Mouse (Mus musculus): Measurements from ENCODE around the gene Ilkap. TPM values are rescaled to one million over a fixed set of nuclear protein-coding genes. Genes with fewer than 3 reads are reported as not detected.

Ilkap gene
- polyA plus RNA-seq, 1 experiment from 2014 or later = 141 TPM

GRCm38 (mm10) chr1:91346892-91347291, 51.7 kb downstream of the Ilkap start:
- peak; percentile 52; the same call in 1 of the 2 replicates for ATAC-seq (replicated peaks; ENCODE audit: low FRiP score)
- H3K4me3 ChIP-seq (replicated peaks) = no peak overlapping the region
- 37% methylated on average over 3 of the region's 3 CpGs for WGBS

GRCm38 (mm10) chr1:91344921-91345685, 53.5 kb downstream of the Ilkap start:
- 2% methylated on average over 68 of the region's 68 CpGs for WGBS
- ATAC-seq (replicated peaks; ENCODE audit: low FRiP score) = peak; percentile 66
- H3K9ac ChIP-seq = no peak overlapping the region

More at GRCm38 (mm10) chr1:91346892-91347291, 51.7 kb downstream of the Ilkap start:
- Histone ChIP-seq H3K4me1 (peaks cover 21% of the 10 kb centered on the region), H3K4me2 (no peak overlapping the region), H3K27ac (no peak overlapping the region), H3K9ac (no peak overlapping the region), H3K27me3 (peaks cover 49% of the 10 kb centered on the region), H3K9me3 (replicated peaks) (no peaks in the 10 kb centered on the region), H3K36me3 (no peaks in the 10 kb centered on the region)

GRCm38 (mm10) chr1:91344001-91344400, 54.6 kb downstream of the Ilkap start:
- Histone ChIP-seq H3K9me3 (replicated peaks) (no peaks in the 10 kb centered on the region), H3K4me3 (replicated peaks) (no peak overlapping the region), H3K4me1 (peaks cover 21% of the 10 kb centered on the region), H3K27ac (no peak overlapping the region), H3K27me3 (peaks cover 57% of the 10 kb centered on the region), H3K4me2 (no peak overlapping the region), H3K36me3 (no peaks in the 10 kb centered on the region), H3K9ac (no peak overlapping the region)
- no peak for ATAC-seq (replicated peaks; ENCODE audit: low FRiP score)
- 77% methylated on average over 3 of the region's 3 CpGs for WGBS

More at GRCm38 (mm10) chr1:91344921-91345685, 53.5 kb downstream of the Ilkap start:
- Histone ChIP-seq H3K4me1 (peaks cover 21% of the 10 kb centered on the region), H3K27me3 (peaks cover 57% of the 10 kb centered on the region), H3K36me3 (no peaks in the 10 kb centered on the region), H3K4me2 (peak overlapping the region; percentile 66), H3K27ac (no peak overlapping the region), H3K9me3 (replicated peaks) (no peaks in the 10 kb centered on the region), H3K4me3 (replicated peaks) (peak overlapping the region; percentile 34)

GRCm38 (mm10) chr1:91337355-91337754, 61.3 kb downstream of the Ilkap start:
- Histone ChIP-seq H3K27me3 (peaks cover 16% of the 10 kb centered on the region), H3K9me3 (replicated peaks) (no peaks in the 10 kb centered on the region), H3K9ac (no peak overlapping the region), H3K4me3 (replicated peaks) (no peak overlapping the region), H3K27ac (no peak overlapping the region), H3K36me3 (no peaks in the 10 kb centered on the region), H3K4me2 (no peak overlapping the region), H3K4me1 (0 out of 2 replicates have a peak, but pooled peaks cover under 1% of the 10 kb centered on the region)
- no peak for ATAC-seq (replicated peaks; ENCODE audit: low FRiP score)
- WGBS = 85% methylated on average over 7 of the region's 7 CpGs

- no peak for ATAC-seq (replicated peaks; ENCODE audit: low FRiP score)
- Histone ChIP-seq H3K4me3 (replicated peaks) (no peak overlapping the region), H3K27me3 (peaks cover 3% of the 10 kb centered on the region; the same call in 1 of the 2 replicates), H3K27ac (no peak overlapping the region), H3K9ac (no peak overlapping the region), H3K9me3 (replicated peaks) (no peaks in the 10 kb centered on the region), H3K4me1 (0 out of 2 replicates have a peak, but pooled peaks cover 1% of the 10 kb centered on the region), H3K36me3 (no peaks in the 10 kb centered on the region), H3K4me2 (no peak overlapping the region)
Measured at GRCm38 (mm10) chr1:91333582-91333981, 65.0 kb downstream of the Ilkap start.

GRCm38 (mm10) chr1:91332102-91332501, 66.5 kb downstream of the Ilkap start:
- no peaks in the 10 kb centered on the region for H3K9me3 ChIP-seq (replicated peaks)
- no peak for ATAC-seq (replicated peaks; ENCODE audit: low FRiP score)
- no peak overlapping the region for H3K9ac ChIP-seq
- no peaks in the 10 kb centered on the region for H3K27me3 ChIP-seq
- 0 out of 2 replicates have a peak, but pooled peaks cover 4% of the 10 kb centered on the region for H3K4me1 ChIP-seq
- H3K36me3 ChIP-seq = no peaks in the 10 kb centered on the region
- H3K4me2 ChIP-seq = no peak overlapping the region
- 56% methylated on average over 4 of the region's 4 CpGs for WGBS
- H3K4me3 ChIP-seq (replicated peaks) = no peak overlapping the region
- no peak overlapping the region for H3K27ac ChIP-seq

GRCm38 (mm10) chr1:91325488-91326042, 73.0 kb downstream of the Ilkap start:
- H3K4me1 ChIP-seq = peaks cover 13% of the 10 kb centered on the region
- no peak for ATAC-seq (replicated peaks; ENCODE audit: low FRiP score)
- H3K9ac ChIP-seq = no peak overlapping the region
- H3K27ac ChIP-seq = no peak overlapping the region
- no peaks in the 10 kb centered on the region for H3K27me3 ChIP-seq
- no peaks in the 10 kb centered on the region for H3K9me3 ChIP-seq (replicated peaks)
- H3K4me3 ChIP-seq (replicated peaks) = no peak overlapping the region
- no peaks in the 10 kb centered on the region for H3K36me3 ChIP-seq
- WGBS = 80% methylated on average over 4 of the region's 4 CpGs
- H3K4me2 ChIP-seq = no peak overlapping the region

GRCm38 (mm10) chr1:91324646-91325045, 74.0 kb downstream of the Ilkap start:
- Histone ChIP-seq H3K4me3 (replicated peaks) (no peak overlapping the region), H3K4me1 (peaks cover 13% of the 10 kb centered on the region), H3K36me3 (no peaks in the 10 kb centered on the region), H3K27me3 (no peaks in the 10 kb centered on the region), H3K9me3 (replicated peaks) (no peaks in the 10 kb centered on the region), H3K27ac (no peak overlapping the region), H3K9ac (no peak overlapping the region), H3K4me2 (no peak overlapping the region)
- no peak for ATAC-seq (replicated peaks; ENCODE audit: low FRiP score)
- WGBS = 49% methylated on average over 2 of the region's 2 CpGs

Other genes starting within 250 kb of the Ilkap start
- gene Ramp1, start 219.0 kb downstream of the Ilkap start, polyA plus RNA-seq (2015; fragmentation: Nextera tagmentation; extraction: Ambion mirVana) = 2.4 and 2.5 TPM in 2 replicates
- 72.6 and 77.9 TPM in 2 replicates for gene Ube2f, start 148.5 kb downstream of the Ilkap start, polyA plus RNA-seq (2015; fragmentation: Nextera tagmentation; extraction: Ambion mirVana)
- 21.7 and 22.2 TPM in 2 replicates for gene Scly, start 100.5 kb downstream of the Ilkap start, polyA plus RNA-seq (2015; fragmentation: Nextera tagmentation; extraction: Ambion mirVana)
- 0.06 and 0.10 TPM in 2 replicates for gene Espnl, start 76.7 kb downstream of the Ilkap start, polyA plus RNA-seq (2015; fragmentation: Nextera tagmentation; extraction: Ambion mirVana)
- gene Klhl30, start 47.8 kb downstream of the Ilkap start, polyA plus RNA-seq (2015; fragmentation: Nextera tagmentation; extraction: Ambion mirVana) = 0.53 and 0.73 TPM in 2 replicates
- 1.9 and 2.0 TPM in 2 replicates for gene Erfe, start 32.4 kb downstream of the Ilkap start, polyA plus RNA-seq (2015; fragmentation: Nextera tagmentation; extraction: Ambion mirVana)
- gene Hes6, start 15.2 kb upstream of the Ilkap start, polyA plus RNA-seq (2015; fragmentation: Nextera tagmentation; extraction: Ambion mirVana) = 67.4 and 70.0 TPM in 2 replicates
- gene Per2, start 60.5 kb upstream of the Ilkap start, polyA plus RNA-seq (2015; fragmentation: Nextera tagmentation; extraction: Ambion mirVana) = 2.9 and 3.6 TPM in 2 replicates
- 10.1 and 11.8 TPM in 2 replicates for gene Traf3ip1, start 95.8 kb upstream of the Ilkap start, polyA plus RNA-seq (2015; fragmentation: Nextera tagmentation; extraction: Ambion mirVana)
- gene Asb1, start 141.7 kb upstream of the Ilkap start, polyA plus RNA-seq (2015; fragmentation: Nextera tagmentation; extraction: Ambion mirVana) = 5.2 and 5.4 TPM in 2 replicates

Data from kidney, embryonic 15.5 days (tissue).